Mouse (Mus musculus): Measurements from ENCODE around the gene Snx29. TPM values are rescaled to one million over a fixed set of nuclear protein-coding genes. Genes with fewer than 3 reads are reported as not detected.
"Not testable (repeated sequence)": the region's sequence is repeated elsewhere in the genome, so short reads cannot be mapped to it uniquely, and the experiment has no call there.

The Snx29 gene
- total RNA-seq, 2 experiments from 2014 or later = 21.1 to 22.8 TPM

DNA sequence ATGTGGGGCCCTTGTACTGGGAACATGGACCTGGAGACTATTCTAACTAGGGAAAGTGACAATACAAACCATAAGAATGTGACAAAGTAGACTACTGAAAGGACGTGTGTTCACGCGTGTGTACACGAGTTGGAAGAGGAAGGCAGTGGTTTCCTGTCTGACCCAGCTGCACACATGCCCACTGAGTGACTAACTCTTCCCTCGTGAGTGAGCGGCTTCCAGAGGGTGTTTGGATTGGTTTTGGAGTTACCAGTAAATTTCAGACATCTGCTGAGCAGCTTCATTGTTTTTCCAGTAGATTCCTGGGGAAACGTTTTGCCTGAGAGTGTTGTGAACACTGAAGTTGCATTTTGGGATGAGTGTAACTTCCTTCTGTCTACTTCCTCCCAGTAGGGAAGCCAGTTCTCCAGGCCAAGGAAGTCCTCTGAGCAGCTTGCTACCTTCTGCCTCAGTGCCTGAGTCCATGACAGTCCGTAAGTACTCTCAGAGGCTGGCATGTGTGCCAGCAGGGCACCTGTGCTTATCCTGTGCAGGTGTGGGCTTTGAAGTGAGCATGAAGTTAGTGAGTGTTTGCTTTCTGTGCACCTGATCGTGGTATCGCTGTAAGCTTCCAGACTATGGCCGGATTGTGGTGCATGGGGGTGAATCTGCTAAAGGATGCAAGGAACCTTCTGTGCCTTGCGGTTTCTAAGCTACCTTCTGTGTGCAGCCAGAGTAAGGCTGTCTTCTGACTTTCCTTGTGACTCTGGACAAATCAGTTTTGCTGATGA, 97.8 kb downstream of the Snx29 start:
- DNase-seq (ENCODE audit: extremely low spot score in 1 of 2, low spot score in 2 of 2) = no peak
- intact Hi-C loops (cut with DNase I) = loop anchor here (5.0 kb wide), 1 partner anchor 277 kb away; no protein-coding TSS in a partner anchor
- Histone ChIP-seq H3K27ac (no peak overlapping the region), H3K4me3 (no peak overlapping the region)
- TF ChIP-seq CTCF (IDR thresholded peaks at IDR 0.05) = no peak

DNA sequence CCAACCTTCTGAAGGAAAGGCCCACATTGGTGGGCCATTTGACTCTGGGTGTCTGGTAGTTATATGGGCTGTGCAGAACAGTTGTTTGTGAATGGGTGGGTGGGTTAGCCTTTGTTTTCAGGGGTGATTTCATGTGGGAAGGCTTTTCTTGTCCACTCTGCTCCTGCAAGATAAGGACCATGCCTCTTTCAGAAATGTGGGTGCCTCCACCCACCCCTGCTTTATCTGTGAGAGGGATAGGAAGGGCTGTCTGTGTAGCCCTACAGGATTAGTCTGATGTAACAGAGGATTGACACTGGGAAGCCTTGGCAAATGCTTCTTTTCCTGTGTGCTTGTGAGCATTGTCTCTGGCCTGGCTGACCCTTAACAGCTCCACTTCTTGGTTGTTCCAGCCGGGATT, 99.5 kb downstream of the Snx29 start:
- TF ChIP-seq CTCF (IDR thresholded peaks at IDR 0.05) = no peak
- no peak overlapping the region for H3K4me3 ChIP-seq
- intact Hi-C loops (cut with DNase I) = loop anchor here (5.0 kb wide), 1 partner anchor 275 kb away; no protein-coding TSS in a partner anchor
- no peak for DNase-seq (ENCODE audit: extremely low spot score in 1 of 2, low spot score in 2 of 2)
- H3K27ac ChIP-seq = no peak overlapping the region

DNA sequence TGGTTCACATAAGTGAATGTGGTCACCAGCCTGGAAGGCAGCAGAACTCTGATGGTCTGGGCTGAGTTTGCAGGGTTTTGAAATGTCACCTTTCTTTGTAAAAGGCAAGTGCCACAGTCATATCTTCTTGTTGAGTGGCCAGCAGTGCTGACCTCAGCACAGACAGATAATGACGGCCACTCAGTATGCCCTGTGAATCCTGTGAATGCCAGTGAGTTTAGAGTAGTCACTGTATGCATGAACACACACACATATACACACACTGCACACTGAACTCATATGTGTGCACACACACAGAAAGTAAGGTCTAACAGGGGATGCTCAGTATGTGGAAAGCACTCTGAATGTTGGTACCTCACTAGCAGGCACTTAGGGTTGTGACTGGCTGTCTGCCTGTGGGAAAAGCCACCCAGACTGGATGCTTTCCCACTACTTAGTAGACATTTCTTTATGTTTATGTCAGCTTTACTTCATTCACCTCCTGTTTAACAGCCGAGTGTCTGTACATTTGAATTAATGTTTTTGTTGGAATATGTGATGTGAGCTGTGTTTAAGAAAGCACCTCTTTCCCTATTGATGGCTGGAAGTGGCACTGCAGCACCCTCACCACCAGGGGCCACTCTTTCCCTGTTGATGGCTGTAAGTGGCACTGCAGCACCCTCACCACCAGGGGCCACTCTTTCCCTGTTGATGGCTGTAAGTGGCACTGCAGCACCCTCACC, 100.3 kb downstream of the Snx29 start:
- H3K4me3 ChIP-seq = no peak overlapping the region
- intact Hi-C loops (cut with DNase I) = loop anchor here (5.0 kb wide), 1 partner anchor 274 kb away; no protein-coding TSS in a partner anchor
- DNase-seq (ENCODE audit: extremely low spot score in 1 of 2, low spot score in 2 of 2) = no peak
- TF ChIP-seq CTCF (IDR thresholded peaks at IDR 0.05) = peak; percentile 33
- no peak overlapping the region for H3K27ac ChIP-seq

DNA sequence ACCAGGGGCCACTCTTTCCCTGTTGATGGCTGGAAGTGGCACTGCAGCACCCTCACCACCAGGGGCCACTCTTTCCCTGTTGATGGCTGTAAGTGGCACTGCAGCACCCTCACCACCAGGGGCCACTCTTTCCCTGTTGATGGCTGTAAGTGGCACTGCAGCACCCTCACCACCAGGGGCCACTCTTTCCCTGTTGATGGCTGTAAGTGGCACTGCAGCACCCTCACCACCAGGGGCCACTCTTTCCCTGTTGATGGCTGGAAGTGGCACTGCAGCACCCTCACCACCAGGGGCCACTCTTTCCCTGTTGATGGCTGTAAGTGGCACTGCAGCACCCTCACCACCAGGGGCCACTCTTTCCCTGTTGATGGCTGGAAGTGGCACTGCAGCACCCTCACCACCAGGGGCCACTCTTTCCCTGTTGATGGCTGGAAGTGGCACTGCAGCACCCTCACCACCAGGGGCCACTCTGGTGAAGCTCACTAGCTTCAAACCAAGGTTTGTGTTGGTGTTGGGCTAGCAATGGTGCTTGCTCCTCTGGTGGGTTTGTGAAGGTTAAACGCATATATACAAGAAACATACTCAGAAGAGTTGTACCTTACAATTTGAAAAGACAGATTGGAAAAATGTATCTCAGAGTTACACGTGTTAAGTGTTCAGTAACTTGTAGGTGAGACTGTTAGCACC, 101.0 kb downstream of the Snx29 start:
- H3K27ac ChIP-seq; H3K4me3 ChIP-seq; DNase-seq (ENCODE audit: extremely low spot score in 1 of 2, low spot score in 2 of 2): not testable (repeated sequence)
- intact Hi-C loops (cut with DNase I) = loop anchor here (5.0 kb wide), 1 partner anchor 274 kb away; no protein-coding TSS in a partner anchor
- peak; percentile 57 for TF ChIP-seq CTCF (IDR thresholded peaks at IDR 0.05)

DNA sequence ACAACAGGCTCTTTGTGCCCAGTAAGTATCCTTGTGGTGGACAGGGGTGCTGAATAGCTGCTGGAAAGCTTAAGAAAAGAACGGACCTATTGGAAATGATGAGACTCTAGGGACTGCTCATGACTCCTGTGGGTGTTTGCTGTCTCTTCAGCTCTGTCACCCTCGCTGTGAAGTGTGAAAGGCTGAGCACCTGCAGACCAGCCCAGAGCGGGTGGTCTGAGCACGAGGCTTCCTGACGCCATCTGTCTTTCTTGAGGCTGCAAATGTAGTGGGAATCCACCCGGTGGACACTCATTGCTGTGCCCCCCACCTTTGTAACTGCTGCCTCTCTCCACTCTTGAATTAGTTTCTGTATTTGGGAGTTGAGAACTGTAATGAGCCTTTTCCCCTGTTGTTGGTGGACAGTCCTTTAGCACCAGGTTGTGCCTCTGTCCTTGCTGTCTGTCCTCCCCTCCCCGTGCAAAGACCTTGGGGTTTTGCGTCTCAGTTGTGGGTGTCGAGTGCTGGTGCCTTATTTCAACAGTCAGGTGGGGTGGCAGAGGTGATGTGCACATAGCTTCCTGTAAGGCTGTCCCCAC, 101.9 kb downstream of the Snx29 start:
- DNase-seq (ENCODE audit: extremely low spot score in 1 of 2, low spot score in 2 of 2) = no peak
- intact Hi-C loops (cut with DNase I) = loop anchor here (5.0 kb wide), 1 partner anchor 273 kb away; no protein-coding TSS in a partner anchor
- no peak for TF ChIP-seq CTCF (IDR thresholded peaks at IDR 0.05)
- H3K4me3 ChIP-seq = no peak overlapping the region
- H3K27ac ChIP-seq = no peak overlapping the region

DNA sequence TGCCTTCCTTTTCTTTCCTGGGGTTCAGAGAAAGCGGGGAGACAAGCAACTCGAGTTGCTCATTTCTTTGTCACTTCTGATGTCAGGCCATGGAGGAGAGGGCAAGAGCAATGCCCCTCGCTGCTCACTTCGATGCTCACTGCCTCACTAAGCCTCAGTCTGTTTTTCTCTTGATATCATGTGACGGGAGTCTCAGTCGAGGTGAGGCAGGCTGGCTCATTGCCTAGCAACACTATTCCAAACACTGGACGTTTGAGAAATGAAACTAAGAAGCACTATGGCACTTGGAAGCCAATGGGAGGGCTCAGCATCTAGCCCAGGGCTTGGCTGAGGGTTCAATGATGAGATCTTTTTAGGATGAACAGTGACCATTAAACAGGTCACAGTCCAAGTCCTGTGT, 102.6 kb downstream of the Snx29 start:
- H3K27ac ChIP-seq = no peak overlapping the region
- intact Hi-C loops (cut with DNase I) = no loop called here
- DNase-seq (ENCODE audit: extremely low spot score in 1 of 2, low spot score in 2 of 2) = no peak

DNA sequence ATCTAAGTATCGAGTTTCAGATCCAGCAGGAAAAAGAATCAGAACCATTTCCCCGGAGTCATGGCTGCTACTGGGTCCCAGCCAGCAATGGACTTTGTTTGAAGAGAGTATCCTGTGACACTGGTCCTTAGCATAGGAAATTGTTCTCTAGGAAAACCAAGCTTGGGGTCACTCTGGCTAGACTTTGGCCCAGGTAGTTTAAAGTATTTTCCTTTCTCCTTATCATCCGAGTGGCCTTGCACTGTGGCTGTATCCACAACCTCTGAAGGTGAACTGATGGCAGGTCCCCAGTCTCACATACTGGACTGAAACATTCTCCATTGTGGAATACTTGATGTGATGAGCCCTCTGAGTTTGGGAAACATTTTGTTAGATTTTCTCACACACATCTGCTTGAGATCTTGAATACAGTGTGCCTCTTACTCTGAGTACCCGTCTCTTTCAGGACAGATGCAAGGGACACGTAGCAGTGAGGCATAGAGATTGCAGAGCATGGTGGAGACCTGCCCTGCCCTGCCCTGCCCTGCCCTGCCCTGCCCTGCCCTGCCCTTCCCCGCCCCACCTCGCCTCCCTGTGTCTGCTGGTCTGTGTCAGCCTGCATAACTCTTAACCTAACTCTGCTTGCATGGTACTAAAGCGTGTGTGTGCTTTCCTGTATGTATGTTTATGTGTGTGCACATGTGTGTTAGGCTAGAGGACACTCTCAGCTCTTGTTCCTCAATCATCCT, 104.3 kb downstream of the Snx29 start:
- TF ChIP-seq CTCF (IDR thresholded peaks at IDR 0.05) = no peak
- Histone ChIP-seq H3K27ac (no peak overlapping the region), H3K4me3 (no peak overlapping the region)
- no peak for DNase-seq (ENCODE audit: extremely low spot score in 1 of 2, low spot score in 2 of 2)
- intact Hi-C loops (cut with DNase I) = no loop called here

More for the DNA sequence above, 102.6 kb downstream of the Snx29 start:
- no peak for TF ChIP-seq CTCF (IDR thresholded peaks at IDR 0.05)
- no peak overlapping the region for H3K4me3 ChIP-seq

DNA sequence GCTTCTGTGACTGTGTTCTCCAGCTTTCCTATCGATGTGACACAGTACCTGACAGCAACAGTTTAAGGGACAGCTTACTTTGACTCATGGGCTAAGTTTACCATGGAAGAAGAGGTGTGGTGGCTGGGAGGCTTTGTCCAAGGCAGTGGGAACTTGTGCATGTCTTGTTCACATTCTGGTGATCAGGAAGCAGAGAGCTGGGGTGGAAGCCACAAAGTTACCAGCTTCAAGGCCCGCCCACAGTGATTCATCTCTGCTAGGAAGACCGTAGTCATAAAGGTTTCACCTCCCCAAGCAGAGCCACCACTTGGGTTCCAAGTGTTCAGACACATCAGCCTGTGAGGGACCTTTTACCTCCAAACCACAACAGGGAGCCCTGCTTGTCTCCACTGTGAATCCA, 107.1 kb downstream of the Snx29 start:
- no peak overlapping the region for H3K27ac ChIP-seq
- TF ChIP-seq CTCF (IDR thresholded peaks at IDR 0.05) = no peak
- no peak overlapping the region for H3K4me3 ChIP-seq
- intact Hi-C loops (cut with DNase I) = no loop called here
- no peak for DNase-seq (ENCODE audit: extremely low spot score in 1 of 2, low spot score in 2 of 2)

DNA sequence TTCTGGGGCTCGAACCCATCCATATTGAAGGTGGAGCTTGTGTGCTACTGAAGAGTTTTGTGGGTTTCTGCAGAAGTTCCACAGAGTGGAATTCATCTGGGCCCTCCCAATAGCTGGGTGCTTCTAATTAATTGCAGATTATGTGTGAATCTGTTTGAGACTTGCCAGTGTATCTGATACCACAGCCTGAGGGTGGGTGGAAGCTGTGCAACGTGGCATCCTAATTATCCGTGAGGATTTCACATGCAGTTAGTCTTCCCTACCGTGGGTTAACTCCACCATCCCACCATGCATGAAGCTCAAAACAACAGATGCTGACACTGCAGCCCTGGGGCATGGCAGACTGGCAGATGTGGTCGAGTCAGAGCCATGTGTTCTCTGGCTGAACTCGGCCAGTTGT, 107.8 kb downstream of the Snx29 start:
- no peak overlapping the region for H3K4me3 ChIP-seq
- no peak for DNase-seq (ENCODE audit: extremely low spot score in 1 of 2, low spot score in 2 of 2)
- no peak overlapping the region for H3K27ac ChIP-seq
- intact Hi-C loops (cut with DNase I) = no loop called here
- TF ChIP-seq CTCF (IDR thresholded peaks at IDR 0.05) = no peak

DNA sequence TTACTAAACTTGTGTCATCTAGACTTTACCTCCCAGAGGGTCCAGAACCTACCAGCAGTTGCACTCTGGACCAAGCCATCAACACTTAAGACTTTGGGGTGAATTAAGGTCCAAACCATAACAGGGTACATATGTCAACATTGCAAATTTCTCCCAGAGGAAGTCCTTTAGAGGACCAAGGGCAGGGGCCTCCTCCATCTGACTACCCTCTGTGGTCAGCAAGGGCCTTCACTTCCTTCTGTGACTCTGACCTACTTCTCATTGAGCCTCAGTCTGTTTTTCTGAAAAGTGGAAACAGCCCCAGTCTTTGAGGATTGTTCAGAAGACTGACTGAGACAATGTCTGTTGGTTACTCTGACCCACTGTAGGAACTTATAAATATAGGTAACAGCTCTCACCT, 111.1 kb downstream of the Snx29 start:
- H3K4me3 ChIP-seq = no peak overlapping the region
- TF ChIP-seq CTCF (IDR thresholded peaks at IDR 0.05) = no peak
- no peak overlapping the region for H3K27ac ChIP-seq
- intact Hi-C loops (cut with DNase I) = no loop called here
- DNase-seq (ENCODE audit: extremely low spot score in 1 of 2, low spot score in 2 of 2) = no peak

DNA sequence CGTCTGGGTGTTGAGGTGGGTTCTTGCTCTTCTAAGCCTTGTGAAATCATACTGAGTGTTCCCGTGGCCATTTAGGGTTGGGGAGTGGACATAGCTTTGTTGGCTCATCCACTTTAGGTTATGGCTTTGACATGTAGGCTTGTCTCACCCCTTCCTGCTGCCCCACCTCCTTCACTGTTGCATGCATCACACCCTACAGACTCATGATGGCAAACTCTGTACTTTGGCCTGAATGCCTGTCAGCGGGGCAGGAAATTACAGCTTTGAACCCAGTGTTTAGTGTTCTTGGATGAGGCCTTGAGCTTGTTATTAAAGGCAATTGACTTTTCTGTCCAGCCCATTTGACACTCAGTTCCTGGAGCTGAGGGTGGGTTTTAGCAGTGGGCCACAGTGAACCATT, 114.9 kb downstream of the Snx29 start:
- intact Hi-C loops (cut with DNase I) = no loop called here
- no peak for TF ChIP-seq CTCF (IDR thresholded peaks at IDR 0.05)
- no peak for DNase-seq (ENCODE audit: extremely low spot score in 1 of 2, low spot score in 2 of 2)
- no peak overlapping the region for H3K4me3 ChIP-seq
- no peak overlapping the region for H3K27ac ChIP-seq
